Mouse (Mus musculus): ENCODE data around the gene Olfr1417.

GRCm38 (mm10) chr19:11791825-11792224 is 47.2 kb downstream of the Olfr1417 start:
- TF ChIP-seq POLR2A (IDR thresholded peaks at IDR 0.05; ENCODE audit: low read depth, low read length): no peak
- no peak for TF ChIP-seq CTCF (conservative IDR thresholded peaks at IDR 0.05; ENCODE audit: insufficient read depth, insufficient read length, low read depth, low read length)

Data from kidney, adult 2 months (tissue).